In the genomic region with DNA sequence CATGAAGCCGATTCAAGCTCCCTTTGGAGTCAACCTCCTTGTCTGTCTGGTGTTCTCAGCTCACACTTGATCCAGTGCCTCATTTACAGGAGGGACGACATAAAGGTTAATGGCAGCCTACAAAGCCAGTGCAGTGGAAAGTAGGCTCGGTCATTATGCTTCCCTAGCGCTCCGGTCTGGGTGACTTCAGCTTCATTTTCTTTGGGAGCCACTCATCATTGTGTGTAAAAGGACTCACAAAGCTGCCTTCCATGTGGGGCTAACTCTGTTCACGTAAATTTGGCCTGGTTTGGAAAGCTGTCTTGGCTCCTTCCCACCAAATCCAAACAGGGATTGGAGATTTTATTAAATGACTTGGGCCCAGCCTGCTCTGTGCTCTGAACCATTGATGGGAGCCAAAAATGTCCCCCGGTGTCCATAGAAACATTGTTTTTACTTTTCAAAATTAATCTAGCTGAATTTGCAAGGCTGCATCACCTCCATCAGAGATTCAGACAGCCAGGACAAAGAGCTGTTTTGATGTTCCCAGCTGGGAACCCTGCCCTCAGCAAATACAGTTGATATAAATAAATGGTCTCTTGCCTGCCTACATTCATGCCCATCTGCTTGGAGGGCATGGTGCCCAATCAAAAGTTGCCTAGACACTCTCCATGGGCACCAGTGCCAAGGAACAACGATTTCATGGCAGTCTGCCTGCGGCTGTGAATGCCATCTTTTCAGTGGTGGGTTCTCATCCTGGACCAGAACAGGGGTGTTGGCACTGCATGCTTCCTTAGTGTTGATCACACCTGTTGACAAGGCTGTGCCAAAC, we compare ENCODE assay signal across 10 mouse cellular contexts.
DNase-seq lines count a peak whose midpoint lies in the region; ATAC-seq lines count a peak whose summit lies in the region.
"Had no signal": no experiment of that assay in that cellular context is flagged by ENCODE, and none has a peak within 500 bp of the region (broad histone marks: within the 10 kb centered on the region; RNA-seq: fewer than 3 reads in every experiment).

No protein-coding gene starts in this region.

- peak; percentile 75 for ATAC-seq in midbrain, embryonic 14.5 days (ENCODE audit: low FRiP score, low TSS enrichment)
- no peak for ATAC-seq in CD4-positive, CD25-positive, alpha-beta regulatory T cell, adult 4 months
- ATAC-seq in megakaryocyte progenitor cell, adult 5-6 weeks (replicated peaks; ENCODE audit: poor library complexity), result no peak

- H3K4me3 ChIP-seq in midbrain, embryonic 14.5 days (replicated peaks; ENCODE audit: low read depth, low read length), result no peak overlapping the region
- no peak overlapping the region for H3K4me3 ChIP-seq in midbrain, embryonic 10.5 days

- no peak overlapping the region for H3K9ac ChIP-seq in midbrain, embryonic 14.5 days (replicated peaks; ENCODE audit: low read length)

- no peaks in the 10 kb centered on the region for H3K9me3 ChIP-seq in midbrain, embryonic 14.5 days (ENCODE audit: control insufficient read depth, low read length)
- no peaks in the 10 kb centered on the region for H3K9me3 ChIP-seq in midbrain, embryonic 10.5 days (replicated peaks)

- no peaks in the 10 kb centered on the region for H3K36me3 ChIP-seq in midbrain, embryonic 14.5 days (ENCODE audit: control insufficient read depth, insufficient read depth, low read length)
- H3K36me3 ChIP-seq in midbrain, embryonic 10.5 days, result no peaks in the 10 kb centered on the region

- H3K27ac ChIP-seq in midbrain, embryonic 14.5 days (replicated peaks; ENCODE audit: low read depth, low read length), result no peak overlapping the region
- no peak overlapping the region for H3K27ac ChIP-seq in midbrain, embryonic 10.5 days (replicated peaks)

- no peak overlapping the region for H3K4me2 ChIP-seq in midbrain, embryonic 14.5 days (ENCODE audit: low read length)

- H3K27me3 ChIP-seq in midbrain, embryonic 14.5 days (ENCODE audit: control insufficient read depth, insufficient read depth, low read length), result no peaks in the 10 kb centered on the region
- no peaks in the 10 kb centered on the region for H3K27me3 ChIP-seq in midbrain, embryonic 10.5 days (ENCODE audit: low read depth, poor library complexity, severe bottlenecking)

- H3K4me1 ChIP-seq in midbrain, embryonic 14.5 days (ENCODE audit: control insufficient read depth, insufficient read depth, low read length), result peaks cover 6% of the 10 kb centered on the region
- peaks cover 12% of the 10 kb centered on the region for H3K4me1 ChIP-seq in midbrain, embryonic 10.5 days

- 79% methylated on average over 9 of the region's 9 CpGs for WGBS in midbrain, embryonic 14.5 days
- WGBS in midbrain, embryonic 10.5 days, result 95% methylated on average over 9 of the region's 9 CpGs

- DNase-seq in midbrain, embryonic 14.5 days, result peak; percentile 78
- DNase-seq in midbrain, embryonic 10.5 days (ENCODE audit: low spot score), result no peak
- DNase-seq in frontal cortex, adult 2 months (ENCODE audit: extremely low spot score in 1 of 2, low spot score in 1 of 2), result peak; percentile 27 to 72
- DNase-seq in left cerebral cortex, adult 18-20 months (ENCODE audit: low spot score in 2 of 2), result peak; percentile 34 to 62
- DNase-seq in right cerebral cortex, postnatal 4 days, result peak; percentile 81
- DNase-seq in gastrocnemius, postnatal 25 days, result no peak
- DNase-seq: kidney, adult 18-20 months; lung, postnatal 36 days had no signal

Comparison
In these comparisons a context has a peak if more than half of its experiments do, and no peak if none do; other contexts are left out.
1. DNase-seq: peak in midbrain, embryonic 14.5 days (single experiment), frontal cortex, adult 2 months (2 of 2), left cerebral cortex, adult 18-20 months (2 of 2) and right cerebral cortex, postnatal 4 days (single experiment); none in midbrain, embryonic 10.5 days (single experiment) and gastrocnemius, postnatal 25 days (single experiment).